Mouse (Mus musculus): Measurements from ENCODE around the gene Tango2. TPM values are rescaled to one million over a fixed set of nuclear protein-coding genes. Genes with fewer than 3 reads are reported as not detected.

The Tango2 gene
- polyA plus RNA-seq, 1 experiment from 2014 or later, result 62.4 TPM

- H3K27ac ChIP-seq (ENCODE audit: low read length), result no peak overlapping the region
- peaks cover 46% of the 10 kb centered on the region for H3K4me1 ChIP-seq (ENCODE audit: control insufficient read depth, insufficient read depth, low read length)
- WGBS, result 86% methylated on average over 3 of the region's 3 CpGs
- H3K36me3 ChIP-seq (ENCODE audit: control insufficient read depth, insufficient read depth, low read length), result no peaks in the 10 kb centered on the region
- no peak overlapping the region for H3K4me2 ChIP-seq (ENCODE audit: low read depth, low read length)
- ATAC-seq, result no peak
- H3K9me3 ChIP-seq (ENCODE audit: control insufficient read depth, low read length), result no peaks in the 10 kb centered on the region
- no peak overlapping the region for H3K9ac ChIP-seq (ENCODE audit: low read depth, low read length)
- H3K4me3 ChIP-seq (ENCODE audit: low read length), result no peak overlapping the region
- no peaks in the 10 kb centered on the region for H3K27me3 ChIP-seq (replicated peaks; ENCODE audit: control insufficient read depth, insufficient read depth, low read length)
Measured at GRCm38 (mm10) chr16:18391728-18392127, 43.8 kb upstream of the Tango2 start.

- H3K4me2 ChIP-seq (ENCODE audit: low read depth, low read length), result no peak overlapping the region
- peaks cover 45% of the 10 kb centered on the region for H3K4me1 ChIP-seq (ENCODE audit: control insufficient read depth, insufficient read depth, low read length)
- no peaks in the 10 kb centered on the region for H3K9me3 ChIP-seq (ENCODE audit: control insufficient read depth, low read length)
- H3K36me3 ChIP-seq (ENCODE audit: control insufficient read depth, insufficient read depth, low read length), result no peaks in the 10 kb centered on the region
- ATAC-seq, result no peak
- no peak overlapping the region for H3K4me3 ChIP-seq (ENCODE audit: low read length)
- 98% methylated on average over 3 of the region's 3 CpGs for WGBS
- H3K9ac ChIP-seq (ENCODE audit: low read depth, low read length), result no peak overlapping the region
- H3K27ac ChIP-seq (ENCODE audit: low read length), result no peak overlapping the region
- H3K27me3 ChIP-seq (replicated peaks; ENCODE audit: control insufficient read depth, insufficient read depth, low read length), result no peaks in the 10 kb centered on the region
Measured at GRCm38 (mm10) chr16:18391127-18391526, 43.2 kb upstream of the Tango2 start.

DNA sequence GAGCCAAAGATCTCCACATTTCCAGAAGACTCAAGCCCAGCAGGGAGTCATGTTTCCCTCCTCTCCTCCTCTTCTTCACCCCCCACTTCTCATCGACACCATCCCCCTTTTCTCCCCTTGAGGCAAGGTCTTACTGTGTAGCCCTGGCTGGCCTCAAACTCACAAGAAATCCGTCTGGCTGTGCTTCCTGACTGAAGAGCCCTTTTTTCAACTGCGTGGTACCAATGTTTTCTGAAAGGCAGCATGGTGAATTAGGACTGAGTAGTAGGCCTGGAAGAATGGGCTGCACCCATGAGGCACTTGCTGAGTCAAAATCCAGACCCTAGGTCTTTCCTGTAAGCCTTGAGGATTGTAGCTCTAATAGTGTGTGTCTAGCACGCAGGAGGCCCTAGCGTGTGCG is 42.5 kb upstream of the Tango2 start:
- no peak overlapping the region for H3K27ac ChIP-seq (ENCODE audit: low read length)
- H3K27me3 ChIP-seq (replicated peaks; ENCODE audit: control insufficient read depth, insufficient read depth, low read length), result no peaks in the 10 kb centered on the region
- no peak overlapping the region for H3K4me2 ChIP-seq (ENCODE audit: low read depth, low read length)
- H3K4me1 ChIP-seq (ENCODE audit: control insufficient read depth, insufficient read depth, low read length), result peaks cover 41% of the 10 kb centered on the region
- no peaks in the 10 kb centered on the region for H3K36me3 ChIP-seq (ENCODE audit: control insufficient read depth, insufficient read depth, low read length)
- H3K9ac ChIP-seq (ENCODE audit: low read depth, low read length), result no peak overlapping the region
- 73% methylated on average over 6 of the region's 6 CpGs for WGBS
- no peaks in the 10 kb centered on the region for H3K9me3 ChIP-seq (ENCODE audit: control insufficient read depth, low read length)
- no peak overlapping the region for H3K4me3 ChIP-seq (ENCODE audit: low read length)
- no peak for ATAC-seq

DNA sequence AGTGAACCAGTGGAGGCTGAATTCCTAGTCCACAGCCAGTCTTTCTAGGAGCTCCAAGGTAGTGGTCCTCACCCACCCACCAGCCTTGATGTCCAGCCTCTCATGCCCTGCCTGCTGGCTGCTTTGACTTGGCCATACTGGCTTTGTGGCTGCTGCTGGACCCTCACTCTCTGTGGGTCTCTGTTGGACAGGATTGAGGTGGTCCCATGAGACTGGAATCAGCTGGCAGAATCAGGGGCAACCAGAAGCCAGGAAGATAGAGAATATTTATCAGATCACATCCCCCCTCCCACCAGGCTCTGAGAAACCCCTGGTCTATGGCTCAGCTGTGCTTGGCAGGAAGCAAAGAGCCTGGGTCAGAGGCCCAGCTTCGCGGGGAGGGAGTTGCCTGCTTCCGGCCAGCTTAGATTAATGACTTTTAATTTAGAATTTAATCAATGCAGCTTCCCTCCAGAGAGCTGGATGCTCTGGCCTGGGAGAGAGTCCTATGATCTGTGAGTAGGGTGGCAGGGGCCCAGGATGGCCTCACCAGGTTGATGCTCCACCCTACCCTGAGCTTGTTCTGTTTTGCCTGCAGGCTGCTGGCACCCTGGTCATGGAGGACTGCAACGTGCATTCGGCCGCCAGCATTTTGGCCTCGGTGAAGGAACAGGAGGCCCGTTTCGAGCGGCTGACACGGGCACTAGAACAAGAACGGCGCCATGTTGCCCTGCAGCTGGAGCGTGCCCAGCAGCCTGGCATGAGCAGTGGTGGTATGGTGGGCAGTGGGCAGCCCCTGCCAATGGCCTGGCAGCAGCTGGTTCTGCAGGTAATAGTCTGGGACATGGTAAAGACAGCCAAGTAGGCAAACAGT is 40.9 kb upstream of the Tango2 start:
- Histone ChIP-seq H3K9ac (ENCODE audit: low read depth, low read length) (no peak overlapping the region), H3K27me3 (replicated peaks; ENCODE audit: control insufficient read depth, insufficient read depth, low read length) (no peaks in the 10 kb centered on the region), H3K4me2 (ENCODE audit: low read depth, low read length) (no peak overlapping the region), H3K4me1 (ENCODE audit: control insufficient read depth, insufficient read depth, low read length) (peaks cover 31% of the 10 kb centered on the region), H3K36me3 (ENCODE audit: control insufficient read depth, insufficient read depth, low read length) (no peaks in the 10 kb centered on the region), H3K4me3 (ENCODE audit: low read length) (no peak overlapping the region), H3K9me3 (ENCODE audit: control insufficient read depth, low read length) (no peaks in the 10 kb centered on the region), H3K27ac (ENCODE audit: low read length) (peak overlapping the region; percentile 58)
- ATAC-seq, result no peak
- WGBS, result 77% methylated on average over 14 of the region's 14 CpGs

GRCm38 (mm10) chr16:18387704-18388582 is 40.0 kb upstream of the Tango2 start:
- Histone ChIP-seq H3K9ac (ENCODE audit: low read depth, low read length) (no peak overlapping the region), H3K4me2 (ENCODE audit: low read depth, low read length) (no peak overlapping the region), H3K9me3 (ENCODE audit: control insufficient read depth, low read length) (no peaks in the 10 kb centered on the region), H3K27me3 (replicated peaks; ENCODE audit: control insufficient read depth, insufficient read depth, low read length) (no peaks in the 10 kb centered on the region), H3K27ac (ENCODE audit: low read length) (peak overlapping the region; percentile 58), H3K4me1 (ENCODE audit: control insufficient read depth, insufficient read depth, low read length) (peaks cover 31% of the 10 kb centered on the region), H3K4me3 (ENCODE audit: low read length) (no peak overlapping the region), H3K36me3 (ENCODE audit: control insufficient read depth, insufficient read depth, low read length) (no peaks in the 10 kb centered on the region)
- WGBS, result 36% methylated on average over 5 of the region's 7 CpGs
- no peak for ATAC-seq

GRCm38 (mm10) chr16:18386972-18387371 is 39.1 kb upstream of the Tango2 start:
- Histone ChIP-seq H3K27ac (ENCODE audit: low read length) (no peak overlapping the region), H3K4me1 (ENCODE audit: control insufficient read depth, insufficient read depth, low read length) (peaks cover 33% of the 10 kb centered on the region), H3K4me2 (ENCODE audit: low read depth, low read length) (no peak overlapping the region), H3K4me3 (ENCODE audit: low read length) (no peak overlapping the region), H3K9me3 (ENCODE audit: control insufficient read depth, low read length) (no peaks in the 10 kb centered on the region), H3K9ac (ENCODE audit: low read depth, low read length) (no peak overlapping the region), H3K27me3 (replicated peaks; ENCODE audit: control insufficient read depth, insufficient read depth, low read length) (no peaks in the 10 kb centered on the region), H3K36me3 (ENCODE audit: control insufficient read depth, insufficient read depth, low read length) (no peaks in the 10 kb centered on the region)
- WGBS, result 71% methylated on average over 3 of the region's 3 CpGs
- ATAC-seq, result no peak

- no peaks in the 10 kb centered on the region for H3K9me3 ChIP-seq (ENCODE audit: control insufficient read depth, low read length)
- H3K27ac ChIP-seq (ENCODE audit: low read length), result no peak overlapping the region
- no peak for ATAC-seq
- H3K4me1 ChIP-seq (ENCODE audit: control insufficient read depth, insufficient read depth, low read length), result peaks cover 37% of the 10 kb centered on the region
- H3K4me3 ChIP-seq (ENCODE audit: low read length), result no peak overlapping the region
- H3K27me3 ChIP-seq (replicated peaks; ENCODE audit: control insufficient read depth, insufficient read depth, low read length), result no peaks in the 10 kb centered on the region
- H3K9ac ChIP-seq (ENCODE audit: low read depth, low read length), result no peak overlapping the region
- no peaks in the 10 kb centered on the region for H3K36me3 ChIP-seq (ENCODE audit: control insufficient read depth, insufficient read depth, low read length)
- WGBS, result 80% methylated on average over 7 of the region's 7 CpGs
- H3K4me2 ChIP-seq (ENCODE audit: low read depth, low read length), result no peak overlapping the region
Measured at GRCm38 (mm10) chr16:18386451-18386850, 38.5 kb upstream of the Tango2 start.

DNA sequence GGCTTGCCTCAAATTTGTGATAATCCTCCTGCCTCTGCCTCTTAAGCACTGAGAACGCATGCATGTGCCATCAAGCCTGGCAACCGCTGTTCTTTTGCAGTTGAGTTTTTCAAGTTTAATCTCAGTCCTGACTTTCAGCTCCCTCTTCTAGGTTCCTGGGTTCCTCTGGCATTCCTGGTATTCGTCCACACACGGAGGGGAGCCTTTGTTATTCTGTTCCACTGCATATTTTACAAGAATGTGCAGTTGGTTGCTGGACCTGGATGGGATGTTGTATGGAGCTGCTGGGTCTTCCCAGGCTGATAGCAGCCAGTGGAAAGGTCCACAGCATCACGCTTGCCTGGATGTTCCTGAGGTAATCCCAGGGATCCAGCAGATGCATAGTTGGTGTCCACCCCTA is 37.5 kb upstream of the Tango2 start:
- no peak for ATAC-seq
- H3K36me3 ChIP-seq (ENCODE audit: control insufficient read depth, insufficient read depth, low read length), result no peaks in the 10 kb centered on the region
- H3K27me3 ChIP-seq (replicated peaks; ENCODE audit: control insufficient read depth, insufficient read depth, low read length), result no peaks in the 10 kb centered on the region
- no peak overlapping the region; the same call in 1 of the 2 replicates for H3K27ac ChIP-seq (ENCODE audit: low read length)
- WGBS, result 77% methylated on average over 5 of the region's 5 CpGs
- H3K4me1 ChIP-seq (ENCODE audit: control insufficient read depth, insufficient read depth, low read length), result peaks cover 37% of the 10 kb centered on the region
- H3K9me3 ChIP-seq (ENCODE audit: control insufficient read depth, low read length), result no peaks in the 10 kb centered on the region
- no peak overlapping the region for H3K4me2 ChIP-seq (ENCODE audit: low read depth, low read length)
- H3K4me3 ChIP-seq (ENCODE audit: low read length), result no peak overlapping the region
- H3K9ac ChIP-seq (ENCODE audit: low read depth, low read length), result no peak overlapping the region

GRCm38 (mm10) chr16:18384659-18385058 is 36.8 kb upstream of the Tango2 start:
- 81% methylated on average over 8 of the region's 8 CpGs for WGBS
- peaks cover 37% of the 10 kb centered on the region for H3K4me1 ChIP-seq (ENCODE audit: control insufficient read depth, insufficient read depth, low read length)
- H3K36me3 ChIP-seq (ENCODE audit: control insufficient read depth, insufficient read depth, low read length), result no peaks in the 10 kb centered on the region
- no peaks in the 10 kb centered on the region for H3K9me3 ChIP-seq (ENCODE audit: control insufficient read depth, low read length)
- no peak overlapping the region for H3K9ac ChIP-seq (ENCODE audit: low read depth, low read length)
- H3K27me3 ChIP-seq (replicated peaks; ENCODE audit: control insufficient read depth, insufficient read depth, low read length), result no peaks in the 10 kb centered on the region
- H3K4me2 ChIP-seq (ENCODE audit: low read depth, low read length), result no peak overlapping the region
- no peak for ATAC-seq
- H3K4me3 ChIP-seq (ENCODE audit: low read length), result no peak overlapping the region
- no peak overlapping the region for H3K27ac ChIP-seq (ENCODE audit: low read length)

Data from intestine, embryonic 16.5 days (tissue).